Mouse (Mus musculus) neutrophil, adult 5-6 weeks (primary cell): ENCODE data around the gene Irf2. TPM values are rescaled to one million over a fixed set of nuclear protein-coding genes. Genes with fewer than 3 reads are reported as not detected.
"Not testable (repeated sequence)": the region's sequence is repeated elsewhere in the genome, so short reads cannot be mapped to it uniquely, and the experiment has no call there.

Experiments
- ATAC-seq: fragments of 151-379, 151-347 bp; 2 replicates; pipeline ENCODE4 v1.8.0; 2017; ENCODE audit warnings: mild to moderate bottlenecking, moderate TSS enrichment; ENCODE audit not compliant: insufficient number of reproducible peaks, poor library complexity, low FRiP score, severe bottlenecking; ENCODE audit errors: extremely low read depth
- total RNA-seq: library from RNA; stranded (forward); fragments of 200-1000 nt; gene quantifications from 2 replicates; pipeline ENCODE4 v1.2.3, GENCODE M21; 2017

Irf2 gene
- total RNA-seq, 1 experiment from 2014 or later = 282 TPM

- no peak for ATAC-seq
Observed at GRCm38 (mm10) chr8:46721065-46721845, 18.3 kb upstream of the Irf2 start.

DNA sequence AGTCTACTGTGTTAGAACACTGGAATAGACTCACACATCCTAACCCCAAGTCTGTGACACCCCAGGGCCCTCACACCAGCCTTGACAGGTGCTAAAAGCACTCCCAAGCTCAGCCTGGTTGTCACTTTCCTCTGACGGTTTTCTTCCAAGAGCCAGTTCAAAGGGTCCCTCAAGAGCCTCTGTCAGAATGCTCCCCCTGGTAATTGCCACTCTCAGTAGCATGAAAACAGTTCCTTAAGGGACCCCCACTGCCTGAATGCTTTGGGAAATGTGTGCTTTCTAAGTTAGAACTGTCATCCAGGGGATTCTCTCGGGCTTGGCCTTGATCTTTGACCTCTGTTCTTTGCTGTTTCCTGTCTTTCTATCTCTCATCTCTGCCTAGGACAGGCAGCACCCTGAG lies 17.0 kb upstream of the Irf2 start:
- ATAC-seq = no peak

DNA sequence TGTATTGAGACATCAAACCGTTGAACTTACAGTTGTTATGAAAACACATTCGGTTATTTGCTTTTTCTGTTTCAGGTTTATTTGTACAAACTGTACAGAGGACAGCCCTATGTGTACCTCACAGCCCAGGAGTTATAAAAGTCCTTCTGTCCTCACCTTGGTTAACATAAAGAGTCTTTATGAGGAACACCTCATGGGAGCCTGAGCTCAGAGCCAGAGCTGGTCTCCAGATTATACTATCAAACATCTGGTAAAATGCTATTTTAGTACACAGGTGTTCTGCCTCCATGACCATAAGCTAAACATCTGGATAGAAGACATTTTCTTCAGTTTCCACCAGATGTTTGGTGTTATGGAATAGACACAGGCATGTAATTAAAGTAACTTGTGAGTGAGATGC lies 13.1 kb upstream of the Irf2 start:
- no peak for ATAC-seq

DNA sequence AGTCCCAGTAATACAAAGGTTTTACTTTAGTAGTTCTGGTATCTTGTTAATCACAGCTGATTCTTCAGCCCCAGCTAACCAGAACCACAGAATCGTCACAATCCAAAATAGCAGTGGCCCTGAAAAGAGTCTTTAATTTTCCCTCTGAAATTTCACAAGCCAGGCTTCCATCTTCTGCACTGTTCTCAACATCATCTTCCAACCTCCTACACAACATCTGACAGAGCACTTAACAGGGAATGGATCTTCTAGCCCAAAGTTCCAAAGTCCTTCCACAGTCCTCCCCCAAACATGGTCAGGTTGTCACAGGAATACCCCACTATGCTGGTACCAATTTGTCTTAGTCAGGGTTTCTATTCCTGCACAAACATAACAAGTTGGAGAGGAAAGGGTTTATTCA lies 9.9 kb upstream of the Irf2 start:
- ATAC-seq = not testable (repeated sequence)

DNA sequence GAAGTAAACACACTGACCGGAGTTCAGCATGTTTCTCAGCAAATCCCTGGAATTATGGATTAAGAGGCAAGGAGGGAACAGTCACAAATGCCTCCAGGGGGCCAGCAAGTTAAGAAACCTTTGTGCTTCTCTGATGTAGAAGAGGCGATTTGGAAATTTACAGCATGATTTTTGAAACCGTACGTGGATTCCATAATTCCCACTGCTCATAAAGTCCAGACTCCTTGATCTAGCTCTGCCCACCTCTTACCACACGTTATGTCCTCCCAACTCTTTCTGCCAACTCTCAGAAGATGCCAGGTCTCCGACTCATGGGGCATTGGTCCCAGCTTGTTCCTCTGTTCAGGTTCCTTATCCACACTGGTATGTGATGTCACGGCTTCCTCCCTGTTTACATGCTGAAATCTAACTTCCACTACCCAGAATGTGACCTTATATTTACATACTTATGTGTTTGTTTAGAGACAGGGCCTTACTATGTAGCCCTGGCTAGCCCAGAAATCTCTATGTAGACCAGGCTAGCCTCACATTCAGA lies 7.1 kb upstream of the Irf2 start:
- ATAC-seq = peak; percentile 61; the same call in 1 of the 2 replicates

DNA sequence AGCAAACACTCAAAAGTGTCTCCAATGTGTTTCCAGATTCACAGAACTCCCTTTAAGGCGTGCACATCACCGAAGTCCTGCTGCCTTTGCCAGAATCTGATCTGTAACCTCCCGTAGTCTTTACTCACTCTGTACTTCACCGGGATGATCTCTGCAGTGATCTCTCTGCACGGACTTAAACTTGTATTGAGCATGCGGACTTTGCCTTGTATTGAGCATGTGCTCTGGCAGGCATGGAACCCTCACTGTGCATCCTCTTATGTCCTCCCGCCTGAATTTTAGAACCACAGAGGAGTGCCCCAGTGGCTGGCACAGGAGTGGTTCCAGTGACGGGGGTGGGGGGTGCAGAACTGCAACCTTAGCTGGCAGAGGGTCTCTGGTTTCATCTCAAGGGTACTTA lies 5.9 kb upstream of the Irf2 start:
- ATAC-seq = no peak

DNA sequence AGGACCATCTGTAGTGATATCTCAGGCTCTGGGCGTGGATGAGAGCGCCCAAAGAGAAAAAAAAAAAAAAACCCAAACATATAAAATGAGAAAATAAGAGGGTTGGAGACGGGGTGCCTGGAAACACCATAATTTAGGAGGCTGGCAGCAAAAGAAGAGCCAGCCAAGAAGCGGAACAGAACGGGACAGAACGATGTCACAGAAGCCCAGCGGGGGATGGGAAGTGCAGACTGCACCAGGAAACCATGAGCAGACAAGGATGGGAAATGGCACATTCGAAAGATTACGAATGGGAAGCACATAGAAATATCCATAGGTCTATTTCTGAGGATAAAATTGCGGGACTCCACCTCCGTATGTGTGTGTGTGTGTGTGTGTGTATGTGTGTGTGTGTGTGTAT lies 4.0 kb upstream of the Irf2 start:
- ATAC-seq = no peak

GRCm38 (mm10) chr8:46736260-46736659 lies 3.3 kb upstream of the Irf2 start:
- ATAC-seq = no peak

DNA sequence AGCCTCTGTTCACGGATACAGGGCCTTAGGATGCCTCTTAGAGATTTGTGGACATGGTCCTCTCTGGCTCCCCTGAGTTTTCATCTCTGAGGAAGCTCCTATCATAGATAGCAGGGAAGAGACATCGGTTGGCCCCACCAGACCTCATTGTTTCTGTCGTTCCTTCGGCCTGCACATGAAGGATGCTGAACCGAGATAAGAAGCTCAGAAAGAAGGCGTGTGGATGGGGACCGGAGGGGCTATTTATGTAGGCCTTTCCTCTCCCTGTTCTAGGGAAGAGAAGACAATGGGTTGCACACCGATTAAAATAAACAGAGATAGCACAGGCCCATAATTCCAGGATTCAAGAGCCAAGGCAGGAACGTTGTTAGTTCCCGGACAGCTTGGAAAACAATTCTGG lies 2.1 kb upstream of the Irf2 start:
- no peak for ATAC-seq

GRCm38 (mm10) chr8:46737907-46738306 lies 1.6 kb upstream of the Irf2 start:
- ATAC-seq = no peak

DNA sequence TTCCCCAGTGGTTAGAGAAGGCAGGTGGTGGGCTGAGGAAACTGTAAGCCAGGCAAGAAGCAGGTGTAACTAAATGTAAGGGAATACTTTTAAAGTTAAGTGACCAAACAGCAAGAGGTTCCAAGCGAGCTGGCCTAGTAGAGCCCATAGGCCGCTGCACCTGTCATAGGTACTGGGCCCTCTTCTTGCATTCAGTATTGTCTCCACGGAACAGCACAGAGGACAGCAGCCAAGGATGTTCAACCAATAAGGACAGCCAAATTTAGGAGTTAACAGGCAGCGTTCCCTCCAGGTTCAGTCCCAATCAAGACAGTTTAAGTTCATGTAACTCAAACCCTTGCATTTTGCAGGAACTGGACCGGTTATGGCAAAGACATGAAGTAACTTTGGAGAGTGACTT lies 931 bp upstream of the Irf2 start:
- no peak for ATAC-seq

GRCm38 (mm10) chr8:46739956-46740512 lies 502 bp downstream of the Irf2 start:
- ATAC-seq = no peak

DNA sequence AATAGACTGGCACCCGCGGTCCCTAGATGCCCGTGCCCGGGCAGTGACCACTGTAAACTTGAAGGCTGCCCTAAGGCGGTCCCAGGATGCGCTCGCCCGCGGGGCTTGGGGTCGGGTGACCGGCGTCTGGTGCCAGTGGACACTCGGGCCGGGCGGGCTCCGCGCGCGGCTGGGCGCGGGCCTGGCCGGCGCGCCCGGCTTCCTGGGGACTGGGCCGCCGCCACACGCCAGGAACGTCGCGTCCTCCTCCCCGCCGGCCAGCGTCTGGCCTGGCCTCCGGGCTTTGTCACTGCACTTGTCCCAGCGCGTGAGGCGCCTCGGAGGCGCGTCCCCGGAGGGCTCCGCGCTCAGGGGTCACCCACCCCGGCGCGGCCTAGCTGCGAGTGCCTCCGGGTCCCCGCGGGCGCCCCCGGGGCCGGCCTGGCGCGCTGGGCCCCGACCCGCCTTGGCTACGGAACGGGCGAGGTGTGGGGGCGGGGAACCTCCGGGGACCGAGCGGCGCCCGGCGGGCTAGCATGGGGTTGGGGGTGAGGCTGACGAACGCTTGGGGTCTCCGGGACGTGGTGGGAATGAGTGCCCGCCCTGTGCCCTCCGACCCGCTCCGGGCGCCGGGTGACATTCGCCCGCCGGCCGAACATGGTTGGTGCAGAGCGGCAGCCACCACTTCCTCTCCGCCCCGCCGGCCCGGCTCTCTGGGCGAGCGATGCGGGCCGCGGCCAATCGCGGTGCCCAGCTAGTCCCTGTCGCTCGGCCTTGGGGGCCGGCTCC lies 1.2 kb downstream of the Irf2 start:
- peak; percentile 29 for ATAC-seq

DNA sequence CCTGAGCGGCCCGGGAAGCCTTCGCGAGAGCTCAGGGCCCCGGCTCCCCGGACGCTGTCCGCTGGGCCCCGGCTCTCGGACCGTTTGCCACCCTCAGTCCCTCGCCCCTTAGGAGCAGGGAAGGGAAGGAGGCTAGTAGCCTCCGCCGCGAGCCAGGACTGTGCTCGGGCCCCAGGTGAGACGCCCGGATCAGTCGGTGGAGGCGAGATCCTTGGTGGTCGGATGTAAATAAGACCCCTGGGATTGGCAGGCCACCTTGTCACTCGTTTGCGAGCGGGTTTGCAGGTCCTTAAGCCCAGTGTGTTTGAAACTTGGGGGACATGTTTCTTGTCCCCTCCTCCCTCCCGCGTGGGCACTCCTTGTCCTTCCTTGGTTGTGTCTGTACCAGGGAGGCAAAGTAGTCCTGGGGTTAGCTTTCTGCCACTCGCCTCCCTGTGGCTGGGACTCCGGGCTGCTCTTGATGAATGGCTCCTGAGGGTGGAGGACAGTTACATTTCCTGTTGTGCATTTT lies 1.8 kb downstream of the Irf2 start:
- no peak for ATAC-seq

DNA sequence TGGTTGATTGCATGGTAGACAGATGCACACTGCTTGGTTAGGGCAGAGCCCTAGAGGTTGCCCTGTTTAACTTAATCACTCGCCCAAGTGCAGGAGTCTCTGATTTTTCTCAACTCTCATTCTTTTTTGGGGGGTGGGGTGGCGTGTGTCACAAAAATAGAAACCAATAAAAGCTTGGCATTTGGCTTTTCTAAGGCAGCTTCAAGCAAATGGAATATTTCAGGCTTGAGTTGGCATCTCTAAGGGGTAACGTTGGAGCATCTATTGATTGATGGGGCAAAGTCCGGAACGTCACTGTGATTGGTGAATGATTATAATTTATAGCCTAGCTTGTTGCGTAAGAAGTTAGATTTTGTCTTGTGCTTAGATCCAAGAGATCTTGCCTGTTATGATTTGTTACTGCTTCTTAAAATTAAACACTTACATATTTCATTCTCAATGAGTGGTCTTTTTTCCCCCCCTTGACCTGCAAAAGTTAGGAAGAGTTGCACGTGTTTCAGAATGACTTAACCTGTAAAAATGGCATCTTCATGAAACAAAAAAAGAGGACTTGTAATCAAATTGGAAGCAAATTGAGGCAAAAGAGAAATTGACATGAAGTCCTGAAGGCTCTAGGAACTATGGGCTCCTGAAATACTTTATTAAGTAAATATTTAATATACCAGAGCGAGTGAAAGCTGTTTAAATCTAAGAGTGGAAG lies 2.6 kb downstream of the Irf2 start:
- ATAC-seq = no peak

DNA sequence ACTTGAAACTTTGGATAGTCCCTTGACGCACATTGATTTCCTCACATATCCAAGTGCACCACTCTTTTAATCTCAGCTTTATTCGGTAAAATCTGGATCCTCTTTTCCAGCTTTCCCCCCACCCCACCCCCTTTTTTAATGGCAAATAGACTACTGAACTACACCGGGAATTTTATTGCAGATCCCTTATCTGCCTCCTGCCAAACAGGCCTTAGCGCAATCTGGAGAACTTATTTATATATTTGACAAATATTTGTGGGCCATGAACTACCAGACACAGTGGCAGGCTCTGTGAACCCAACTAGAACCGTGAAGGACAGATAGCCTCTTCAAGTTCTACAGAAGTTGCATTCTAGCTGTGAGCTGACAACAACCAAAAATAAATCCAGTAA lies 3.2 kb downstream of the Irf2 start:
- no peak for ATAC-seq

DNA sequence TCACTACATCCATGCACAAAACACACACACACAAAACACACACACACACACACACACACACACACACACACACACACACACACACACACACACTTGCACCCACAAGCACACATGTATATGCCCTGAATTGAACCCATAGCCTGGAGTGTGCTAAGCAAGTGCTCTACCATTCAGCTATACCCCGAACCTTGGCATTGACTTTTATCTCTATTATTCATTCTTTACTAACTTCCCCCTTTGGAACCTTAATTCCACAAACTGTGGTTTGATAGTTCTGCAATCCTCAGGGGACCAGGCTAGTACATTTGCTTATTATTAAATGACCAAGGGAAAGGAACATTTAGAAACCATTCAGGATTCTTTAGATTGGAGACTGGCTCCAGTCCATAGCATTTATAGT lies 5.9 kb downstream of the Irf2 start:
- no peak for ATAC-seq

DNA sequence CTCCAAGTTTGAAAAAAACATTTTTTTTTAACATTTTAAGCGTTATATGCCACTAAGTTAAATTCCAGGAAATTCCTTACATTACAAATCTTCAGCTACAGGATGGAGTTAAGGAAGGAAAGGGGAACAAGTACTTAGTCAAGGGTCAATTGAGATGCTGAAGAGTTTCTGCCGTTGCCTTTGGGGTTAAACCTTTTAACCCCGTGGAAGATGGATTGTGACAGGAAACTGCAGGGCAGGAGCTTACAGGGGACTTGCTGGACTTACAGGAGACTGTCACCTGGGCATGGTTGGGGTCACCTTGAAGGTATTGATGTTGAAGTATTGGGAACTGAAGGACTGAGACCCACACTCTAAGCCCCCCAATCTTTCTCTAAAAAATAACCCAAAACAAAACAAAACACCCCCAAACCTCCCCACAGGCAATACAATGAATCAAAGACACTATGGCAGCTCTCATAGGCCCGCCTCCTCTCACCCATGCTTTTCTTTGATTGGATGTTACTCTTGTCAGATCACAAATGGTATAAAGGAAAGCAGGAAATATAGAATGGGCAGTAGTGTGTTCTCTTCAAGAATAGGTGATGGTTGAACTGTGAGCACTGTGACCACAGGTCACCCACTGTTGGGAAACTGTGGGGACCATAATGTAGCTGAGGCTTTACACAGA lies 7.9 kb downstream of the Irf2 start:
- peak; percentile 34; the same call in 1 of the 2 replicates for ATAC-seq

- no peak for ATAC-seq
Observed at GRCm38 (mm10) chr8:46750000-46750399, 10.5 kb downstream of the Irf2 start.
